Mouse (Mus musculus) liver, embryonic 15.5 days (tissue): ENCODE results near the gene Rnf144b. TPM values are rescaled to one million over a fixed set of nuclear protein-coding genes. Genes with fewer than 3 reads are reported as not detected.
A peak's percentile ranks its signal among the peaks of the same experiment; 100 is the strongest.

Source experiments
- ATAC-seq: fragments of 200-750 bp; cut with Nextera tagmentation; 2 replicates; pipeline ENCODE4 v1.8.0; 2017; ENCODE audit warnings: moderate number of reproducible peaks, mild to moderate bottlenecking, moderate library complexity; ENCODE audit not compliant: insufficient read depth
- H3K27ac ChIP-seq: fragments of 300-500 bp; sonication (generic); replicated peaks from 2 replicates; pipeline ENCODE4 v1.5.1; 2015; ENCODE audit warnings: mild to moderate bottlenecking, inconsistent platforms
- H3K27me3 ChIP-seq: fragments of 300-500 bp; sonication (generic); 2 replicates; pipeline ENCODE4 v1.6.1; 2015; ENCODE audit warnings: mild to moderate bottlenecking, inconsistent platforms
- H3K36me3 ChIP-seq: fragments of 300-500 bp; sonication (generic); replicated peaks from 2 replicates; pipeline ENCODE4 v1.6.1; 2015; ENCODE audit warnings: moderate library complexity, mild to moderate bottlenecking, inconsistent platforms
- H3K4me1 ChIP-seq: fragments of 300-500 bp; sonication (generic); replicated peaks from 2 replicates; pipeline ENCODE4 v1.6.1; 2015; ENCODE audit warnings: inconsistent platforms
- H3K4me2 ChIP-seq: fragments of 300-500 bp; sonication (generic); 2 replicates; pipeline ENCODE4 v1.6.1; 2015; ENCODE audit warnings: moderate library complexity, mild to moderate bottlenecking, inconsistent platforms
- H3K4me3 ChIP-seq: fragments of 300-500 bp; sonication (generic); replicated peaks from 2 replicates; pipeline ENCODE4 v1.5.1; 2015; ENCODE audit warnings: mild to moderate bottlenecking, inconsistent platforms
- H3K9ac ChIP-seq: fragments of 300-500 bp; sonication (generic); 2 replicates; pipeline ENCODE4 v1.6.1; 2015; ENCODE audit warnings: moderate library complexity, mild to moderate bottlenecking, inconsistent platforms
- H3K9me3 ChIP-seq: fragments of 300-500 bp; sonication (generic); replicated peaks from 2 replicates; pipeline ENCODE4 v1.6.1; 2016; ENCODE audit warnings: inconsistent platforms
- WGBS: fragments of 180-500 bp; shearing (Covaris S2); methylation state at CpG from one replicate; pipeline ENCODE4 v1.1.7; 2015; ENCODE audit warnings: mixed read lengths; ENCODE audit not compliant: insufficient replicate concordance; 5-methylcytosine and 5-hydroxymethylcytosine counted together
- polyA plus RNA-seq: library from polyadenylated mRNA; unstranded; fragments of >200 nt; fragmentation: Nextera tagmentation; extraction: Ambion mirVana; gene quantifications from 2 replicates; pipeline ENCODE4 v1.2.1, GENCODE M21; 2015

The Rnf144b gene
- polyA plus RNA-seq, 1 experiment from 2014 or later = 1.8 TPM

GRCm38 (mm10) chr13:47243569-47243968, 121.1 kb downstream of the Rnf144b start:
- no peak for ATAC-seq
- no peak overlapping the region for H3K4me2 ChIP-seq
- H3K27me3 ChIP-seq = no peaks in the 10 kb centered on the region
- no peaks in the 10 kb centered on the region for H3K9me3 ChIP-seq
- no peaks in the 10 kb centered on the region for H3K4me1 ChIP-seq
- H3K4me3 ChIP-seq = no peak overlapping the region
- no peak overlapping the region for H3K27ac ChIP-seq
- whole genome bisulfite sequencing = 63% methylated on average over 6 of the region's 6 CpGs
- H3K9ac ChIP-seq = no peak overlapping the region
- H3K36me3 ChIP-seq = peaks cover 33% of the 10 kb centered on the region

- peaks cover 5% of the 10 kb centered on the region for H3K4me1 ChIP-seq
- H3K36me3 ChIP-seq = peaks cover 33% of the 10 kb centered on the region
- no peak overlapping the region for H3K27ac ChIP-seq
- H3K27me3 ChIP-seq = no peaks in the 10 kb centered on the region
- 37% methylated on average over 11 of the region's 11 CpGs for WGBS
- no peak for ATAC-seq
- H3K4me3 ChIP-seq = no peak overlapping the region
- H3K9ac ChIP-seq = no peak overlapping the region
- no peak overlapping the region for H3K4me2 ChIP-seq
- no peaks in the 10 kb centered on the region for H3K9me3 ChIP-seq
These were observed 122.3 kb downstream of the Rnf144b start for GRCm38 (mm10) chr13:47244771-47245170.

GRCm38 (mm10) chr13:47246459-47246858, 124.0 kb downstream of the Rnf144b start:
- ATAC-seq = no peak
- Histone ChIP-seq H3K4me3 (no peak overlapping the region), H3K9ac (no peak overlapping the region), H3K9me3 (no peaks in the 10 kb centered on the region), H3K4me2 (no peak overlapping the region), H3K36me3 (peaks cover 33% of the 10 kb centered on the region), H3K4me1 (peaks cover 18% of the 10 kb centered on the region), H3K27me3 (no peaks in the 10 kb centered on the region), H3K27ac (no peak overlapping the region)
- WGBS = 70% methylated on average over 10 of the region's 10 CpGs

GRCm38 (mm10) chr13:47247156-47247800, 124.8 kb downstream of the Rnf144b start:
- Histone ChIP-seq H3K9ac (no peak overlapping the region), H3K27ac (peak overlapping the region; percentile 49; the same call in 1 of the 2 replicates)
- 56% methylated on average over 13 of the region's 13 CpGs for WGBS

GRCm38 (mm10) chr13:47248289-47249010, 126.0 kb downstream of the Rnf144b start:
- H3K27me3 ChIP-seq = no peaks in the 10 kb centered on the region
- no peak overlapping the region for H3K4me2 ChIP-seq
- WGBS = 60% methylated on average over 8 of the region's 8 CpGs
- no peak overlapping the region for H3K4me3 ChIP-seq
- 0 out of 2 replicates have a peak overlapping the region, but pooled peaks have one; percentile 26 for H3K27ac ChIP-seq
- no peak overlapping the region for H3K9ac ChIP-seq
- H3K36me3 ChIP-seq = peaks cover 14% of the 10 kb centered on the region
- no peaks in the 10 kb centered on the region for H3K9me3 ChIP-seq
- no peak for ATAC-seq
- peaks cover 18% of the 10 kb centered on the region for H3K4me1 ChIP-seq

More at GRCm38 (mm10) chr13:47247156-47247800, 124.8 kb downstream of the Rnf144b start:
- H3K4me3 ChIP-seq = no peak overlapping the region
- H3K36me3 ChIP-seq = peaks cover 26% of the 10 kb centered on the region
- no peak overlapping the region for H3K4me2 ChIP-seq
- H3K27me3 ChIP-seq = no peaks in the 10 kb centered on the region
- ATAC-seq = no peak
- H3K9me3 ChIP-seq = no peaks in the 10 kb centered on the region
- peaks cover 18% of the 10 kb centered on the region for H3K4me1 ChIP-seq

DNA sequence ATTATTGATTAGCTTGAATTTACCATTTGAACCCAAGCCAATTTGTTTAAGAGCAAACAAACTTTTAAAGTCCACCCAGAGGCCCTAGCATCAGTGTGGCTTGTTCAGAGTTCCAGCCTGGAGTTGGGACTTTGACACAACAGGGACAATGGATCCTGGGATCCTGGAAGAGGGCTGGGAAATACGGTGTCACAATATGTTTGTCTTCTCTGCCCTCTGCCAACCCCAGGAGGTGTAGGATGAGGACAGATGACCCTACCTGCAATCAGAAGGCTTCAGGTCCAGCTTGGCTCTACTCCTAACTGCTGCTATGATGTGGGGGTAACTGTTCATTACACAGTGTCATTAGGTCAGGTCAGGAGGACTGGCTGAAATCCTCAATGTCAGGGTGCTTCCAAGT, 128.2 kb downstream of the Rnf144b start:
- Histone ChIP-seq H3K9me3 (no peaks in the 10 kb centered on the region), H3K4me3 (no peak overlapping the region), H3K36me3 (no peaks in the 10 kb centered on the region), H3K4me2 (no peak overlapping the region), H3K27me3 (no peaks in the 10 kb centered on the region), H3K9ac (no peak overlapping the region), H3K27ac (peak overlapping the region; percentile 57; the same call in 1 of the 2 replicates), H3K4me1 (peaks cover 18% of the 10 kb centered on the region)
- WGBS = 60% methylated on average over 1 of the region's 1 CpGs
- peak; percentile 90 for ATAC-seq

- peaks cover 18% of the 10 kb centered on the region for H3K4me1 ChIP-seq
- no peak overlapping the region for H3K9ac ChIP-seq
- H3K36me3 ChIP-seq = no peaks in the 10 kb centered on the region
- peak; percentile 63 for ATAC-seq
- no peaks in the 10 kb centered on the region for H3K9me3 ChIP-seq
- 52% methylated on average over 2 of the region's 2 CpGs for WGBS
- peak overlapping the region; percentile 57; the same call in 1 of the 2 replicates for H3K27ac ChIP-seq
- H3K4me3 ChIP-seq = no peak overlapping the region
- H3K27me3 ChIP-seq = no peaks in the 10 kb centered on the region
- H3K4me2 ChIP-seq = no peak overlapping the region
These were observed 128.8 kb downstream of the Rnf144b start for GRCm38 (mm10) chr13:47251114-47251764.

DNA sequence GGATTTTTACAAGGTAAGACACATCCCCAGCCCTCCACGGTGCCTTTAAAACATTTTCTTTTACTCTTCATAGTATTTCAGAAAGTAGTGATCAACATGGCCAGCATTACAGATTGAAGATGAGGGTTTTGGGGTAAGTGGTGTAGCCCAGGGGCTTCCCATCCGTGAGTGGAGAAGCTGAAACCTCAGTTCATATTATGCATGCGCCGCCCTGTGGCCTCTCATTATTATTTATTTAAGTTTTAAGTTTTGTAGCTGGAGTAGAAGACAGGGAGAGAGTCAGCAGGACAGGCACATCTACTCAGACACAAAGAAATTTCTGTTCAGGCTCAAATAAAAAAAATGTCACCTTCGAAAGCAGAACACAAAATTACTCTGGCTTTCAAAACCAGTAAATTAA, 131.3 kb downstream of the Rnf144b start:
- Histone ChIP-seq H3K9ac (no peak overlapping the region), H3K27me3 (no peaks in the 10 kb centered on the region), H3K36me3 (no peaks in the 10 kb centered on the region), H3K27ac (no peak overlapping the region), H3K9me3 (no peaks in the 10 kb centered on the region), H3K4me1 (peaks cover 27% of the 10 kb centered on the region), H3K4me3 (no peak overlapping the region), H3K4me2 (no peak overlapping the region)
- no peak for ATAC-seq
- 64% methylated on average over 5 of the region's 5 CpGs for WGBS

- Histone ChIP-seq H3K4me1 (peaks cover 12% of the 10 kb centered on the region; the same call in 1 of the 2 replicates), H3K9ac (no peak overlapping the region), H3K36me3 (no peaks in the 10 kb centered on the region), H3K9me3 (no peaks in the 10 kb centered on the region), H3K4me3 (no peak overlapping the region), H3K27me3 (no peaks in the 10 kb centered on the region), H3K4me2 (no peak overlapping the region), H3K27ac (no peak overlapping the region)
- no peak for ATAC-seq
- WGBS = 12% methylated on average over 4 of the region's 4 CpGs
These were observed 136.8 kb downstream of the Rnf144b start for GRCm38 (mm10) chr13:47259297-47259696.

- WGBS = 28% methylated on average over 2 of the region's 2 CpGs
- no peak overlapping the region for H3K27ac ChIP-seq
- peaks cover 12% of the 10 kb centered on the region; the same call in 1 of the 2 replicates for H3K4me1 ChIP-seq
- ATAC-seq = no peak
- H3K27me3 ChIP-seq = no peaks in the 10 kb centered on the region
- H3K9me3 ChIP-seq = no peaks in the 10 kb centered on the region
- H3K9ac ChIP-seq = no peak overlapping the region
- H3K4me3 ChIP-seq = no peak overlapping the region
- H3K4me2 ChIP-seq = no peak overlapping the region
- no peaks in the 10 kb centered on the region for H3K36me3 ChIP-seq
These were observed 139.5 kb downstream of the Rnf144b start for GRCm38 (mm10) chr13:47261961-47262360.

DNA sequence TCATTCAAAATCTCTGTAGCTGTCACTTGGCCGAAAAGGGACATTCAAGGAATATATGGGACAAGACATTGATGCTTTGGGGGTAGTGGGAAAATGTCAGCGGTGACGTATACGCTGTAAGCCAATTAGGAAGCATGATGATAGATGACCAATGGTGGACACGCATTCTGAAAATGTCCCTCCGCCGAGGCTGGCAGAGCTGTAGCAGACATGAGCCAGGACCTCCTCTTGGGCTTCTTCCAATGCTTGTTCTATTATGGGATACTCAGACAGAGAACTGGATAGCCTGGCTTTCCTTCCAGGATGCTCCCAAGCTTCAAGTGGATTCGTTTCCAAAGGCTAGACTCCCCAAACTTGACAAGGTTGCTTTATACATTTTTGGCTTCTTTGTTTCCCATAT, 141.9 kb downstream of the Rnf144b start:
- ATAC-seq = no peak
- no peak overlapping the region for H3K4me2 ChIP-seq
- no peak overlapping the region for H3K27ac ChIP-seq
- H3K27me3 ChIP-seq = no peaks in the 10 kb centered on the region
- H3K4me1 ChIP-seq = no peaks in the 10 kb centered on the region
- H3K9me3 ChIP-seq = no peaks in the 10 kb centered on the region
- no peak overlapping the region for H3K9ac ChIP-seq
- no peaks in the 10 kb centered on the region for H3K36me3 ChIP-seq
- no peak overlapping the region for H3K4me3 ChIP-seq
- WGBS = 69% methylated on average over 8 of the region's 8 CpGs
